Mouse (Mus musculus) forebrain, embryonic 10.5 days (tissue): Measurements from ENCODE around the gene Gm9913. TPM values are rescaled to one million over a fixed set of nuclear protein-coding genes. Genes with fewer than 3 reads are reported as not detected.

Experiments used
- DNase-seq: peaks from one replicate; pipeline ENCODE4 v3.0.0-alpha.2; 2017; ENCODE audit warnings: low spot score; ENCODE audit errors: extremely low spot score
- H3K27ac ChIP-seq: fragments of 300-500 bp; sonication (generic); 2 replicates; pipeline ENCODE4 v1.5.1; 2016; ENCODE audit warnings: mild to moderate bottlenecking
- H3K27me3 ChIP-seq: fragments of 300-500 bp; sonication (generic); 2 replicates; pipeline ENCODE4 v1.6.1; 2016; ENCODE audit warnings: mild to moderate bottlenecking; ENCODE audit not compliant: poor library complexity, severe bottlenecking
- H3K36me3 ChIP-seq: fragments of 300-500 bp; sonication (generic); replicated peaks from 2 replicates; pipeline ENCODE4 v1.6.1; 2016; ENCODE audit warnings: mild to moderate bottlenecking, moderate library complexity
- H3K4me1 ChIP-seq: fragments of 300-500 bp; sonication (generic); 2 replicates; pipeline ENCODE4 v1.6.1; 2016
- H3K4me3 ChIP-seq: fragments of 300-500 bp; sonication (generic); 2 replicates; pipeline ENCODE4 v1.5.1; 2016; ENCODE audit warnings: mild to moderate bottlenecking, moderate library complexity
- H3K9me3 ChIP-seq: fragments of 300-500 bp; sonication (generic); 2 replicates; pipeline ENCODE4 v1.6.1; 2016; ENCODE audit warnings: mild to moderate bottlenecking, moderate library complexity
- WGBS: fragments of 180-500 bp; shearing (Covaris S2); methylation state at CpG from one replicate; pipeline ENCODE4 v1.1.7; 2016; 5-methylcytosine and 5-hydroxymethylcytosine counted together
- polyA plus RNA-seq: library from polyadenylated mRNA; unstranded; fragments of >200 nt; fragmentation: Nextera tagmentation; extraction: Ambion mirVana; gene quantifications from 2 replicates; pipeline ENCODE4 v1.2.1, GENCODE M21; 2016

Gm9913 gene
- polyA plus RNA-seq = 0.14 and 0.19 TPM in 2 replicates

- DNase-seq = peak; percentile 78
- under 1% methylated on average over 45 of the region's 45 CpGs for WGBS
- Histone ChIP-seq H3K36me3 (peaks cover 10% of the 10 kb centered on the region), H3K27ac (peak within 1 kb of the TSS; percentile 89), H3K27me3 (peaks cover 50% of the 10 kb centered on the region), H3K4me1 (peaks cover 29% of the 10 kb centered on the region), H3K9me3 (0 out of 2 replicates have a peak, but pooled peaks cover 3% of the 10 kb centered on the region), H3K4me3 (peak within 1 kb of the TSS; percentile 79)
Observed at GRCm38 (mm10) chr2:125505006-125505745, at the start of gene Gm9913. Gene Gm9913, plus strand, starts transcription at chr2:125505089.

- H3K9me3 ChIP-seq = no peaks in the 10 kb centered on the region
- WGBS = 88% methylated on average over 15 of the region's 15 CpGs
Observed at GRCm38 (mm10) chr2:125456059-125456789, 48.7 kb upstream of the Gm9913 start.

GRCm38 (mm10) chr2:125459087-125459486 is 45.8 kb upstream of the Gm9913 start:
- 89% methylated on average over 3 of the region's 3 CpGs for WGBS

More at GRCm38 (mm10) chr2:125456059-125456789, 48.7 kb upstream of the Gm9913 start:
- Histone ChIP-seq H3K27ac (no peak overlapping the region), H3K4me1 (peaks cover 11% of the 10 kb centered on the region), H3K27me3 (no peaks in the 10 kb centered on the region), H3K4me3 (no peak overlapping the region), H3K36me3 (no peaks in the 10 kb centered on the region)
- DNase-seq = no peak

GRCm38 (mm10) chr2:125464036-125464435 is 40.9 kb upstream of the Gm9913 start:
- Histone ChIP-seq H3K9me3 (no peaks in the 10 kb centered on the region), H3K4me1 (no peaks in the 10 kb centered on the region), H3K36me3 (peaks cover 28% of the 10 kb centered on the region), H3K4me3 (no peak overlapping the region), H3K27ac (no peak overlapping the region), H3K27me3 (no peaks in the 10 kb centered on the region)
- no peak for DNase-seq
- WGBS = 85% methylated on average over 6 of the region's 6 CpGs

More at GRCm38 (mm10) chr2:125459087-125459486, 45.8 kb upstream of the Gm9913 start:
- H3K4me3 ChIP-seq = no peak overlapping the region
- no peak for DNase-seq
- no peaks in the 10 kb centered on the region for H3K4me1 ChIP-seq
- no peaks in the 10 kb centered on the region for H3K36me3 ChIP-seq
- no peak overlapping the region for H3K27ac ChIP-seq
- H3K27me3 ChIP-seq = no peaks in the 10 kb centered on the region
- H3K9me3 ChIP-seq = no peaks in the 10 kb centered on the region

- WGBS = 80% methylated on average over 8 of the region's 8 CpGs
- Histone ChIP-seq H3K9me3 (no peaks in the 10 kb centered on the region), H3K36me3 (peaks cover 34% of the 10 kb centered on the region), H3K27me3 (no peaks in the 10 kb centered on the region), H3K4me1 (no peaks in the 10 kb centered on the region), H3K27ac (no peak overlapping the region), H3K4me3 (no peak overlapping the region)
- no peak for DNase-seq
Observed at GRCm38 (mm10) chr2:125470553-125471295, 34.2 kb upstream of the Gm9913 start.

- WGBS = 91% methylated on average over 4 of the region's 4 CpGs
Observed at GRCm38 (mm10) chr2:125471721-125472120, 33.2 kb upstream of the Gm9913 start.

GRCm38 (mm10) chr2:125473228-125473627 is 31.7 kb upstream of the Gm9913 start:
- DNase-seq = no peak
- Histone ChIP-seq H3K4me3 (no peak overlapping the region), H3K4me1 (no peaks in the 10 kb centered on the region), H3K27me3 (no peaks in the 10 kb centered on the region), H3K36me3 (peaks cover 13% of the 10 kb centered on the region; the same call in 1 of the 2 replicates), H3K27ac (no peak overlapping the region), H3K9me3 (no peaks in the 10 kb centered on the region)
- WGBS = 90% methylated on average over 2 of the region's 2 CpGs

More at GRCm38 (mm10) chr2:125471721-125472120, 33.2 kb upstream of the Gm9913 start:
- H3K27ac ChIP-seq = no peak overlapping the region
- no peaks in the 10 kb centered on the region for H3K9me3 ChIP-seq
- H3K27me3 ChIP-seq = no peaks in the 10 kb centered on the region
- H3K4me3 ChIP-seq = no peak overlapping the region
- DNase-seq = no peak
- H3K4me1 ChIP-seq = no peaks in the 10 kb centered on the region
- peaks cover 24% of the 10 kb centered on the region for H3K36me3 ChIP-seq

GRCm38 (mm10) chr2:125474690-125475089 is 30.2 kb upstream of the Gm9913 start:
- Histone ChIP-seq H3K27ac (no peak overlapping the region), H3K4me3 (no peak overlapping the region), H3K9me3 (no peaks in the 10 kb centered on the region), H3K27me3 (no peaks in the 10 kb centered on the region), H3K4me1 (no peaks in the 10 kb centered on the region), H3K36me3 (peaks cover 9% of the 10 kb centered on the region; the same call in 1 of the 2 replicates)
- WGBS = 87% methylated on average over 5 of the region's 5 CpGs
- DNase-seq = no peak

GRCm38 (mm10) chr2:125476231-125476630 is 28.7 kb upstream of the Gm9913 start:
- H3K27me3 ChIP-seq = no peaks in the 10 kb centered on the region
- no peaks in the 10 kb centered on the region for H3K9me3 ChIP-seq
- H3K27ac ChIP-seq = no peak overlapping the region
- H3K4me1 ChIP-seq = no peaks in the 10 kb centered on the region
- H3K36me3 ChIP-seq = peaks cover 9% of the 10 kb centered on the region; the same call in 1 of the 2 replicates
- no peak for DNase-seq
- 91% methylated on average over 3 of the region's 3 CpGs for WGBS
- H3K4me3 ChIP-seq = no peak overlapping the region

GRCm38 (mm10) chr2:125477367-125477766 is 27.5 kb upstream of the Gm9913 start:
- WGBS = 82% methylated on average over 3 of the region's 3 CpGs
- DNase-seq = no peak
- no peaks in the 10 kb centered on the region for H3K27me3 ChIP-seq
- H3K36me3 ChIP-seq = peaks cover 9% of the 10 kb centered on the region; the same call in 1 of the 2 replicates
- H3K27ac ChIP-seq = no peak overlapping the region
- H3K4me1 ChIP-seq = no peaks in the 10 kb centered on the region
- H3K9me3 ChIP-seq = no peaks in the 10 kb centered on the region
- H3K4me3 ChIP-seq = no peak overlapping the region

- Histone ChIP-seq H3K4me3 (no peak overlapping the region), H3K27me3 (no peaks in the 10 kb centered on the region), H3K9me3 (no peaks in the 10 kb centered on the region; the same call in 1 of the 2 replicates), H3K27ac (no peak overlapping the region), H3K36me3 (no peaks in the 10 kb centered on the region; the same call in 1 of the 2 replicates), H3K4me1 (no peaks in the 10 kb centered on the region)
- no peak for DNase-seq
- 78% methylated on average over 4 of the region's 4 CpGs for WGBS
Observed at GRCm38 (mm10) chr2:125478705-125479104, 26.2 kb upstream of the Gm9913 start.

GRCm38 (mm10) chr2:125480057-125480456 is 24.8 kb upstream of the Gm9913 start:
- H3K27me3 ChIP-seq = no peaks in the 10 kb centered on the region
- H3K27ac ChIP-seq = no peak overlapping the region
- DNase-seq = no peak
- no peaks in the 10 kb centered on the region for H3K4me1 ChIP-seq
- no peaks in the 10 kb centered on the region; the same call in 1 of the 2 replicates for H3K9me3 ChIP-seq
- 93% methylated on average over 5 of the region's 5 CpGs for whole genome bisulfite sequencing
- H3K36me3 ChIP-seq = no peaks in the 10 kb centered on the region; the same call in 1 of the 2 replicates
- H3K4me3 ChIP-seq = no peak overlapping the region
